Mouse (Mus musculus) cerebellum, postnatal 25 days (tissue): Measurements from ENCODE around the gene Ptprn2.

Source experiments
- DNase-seq, 2 experiments: peaks; one replicate each; pipeline ENCODE4 v3.0.0; 2021; ENCODE audit warnings: mixed read lengths in 2 of 2

The Ptprn2 gene

DNA sequence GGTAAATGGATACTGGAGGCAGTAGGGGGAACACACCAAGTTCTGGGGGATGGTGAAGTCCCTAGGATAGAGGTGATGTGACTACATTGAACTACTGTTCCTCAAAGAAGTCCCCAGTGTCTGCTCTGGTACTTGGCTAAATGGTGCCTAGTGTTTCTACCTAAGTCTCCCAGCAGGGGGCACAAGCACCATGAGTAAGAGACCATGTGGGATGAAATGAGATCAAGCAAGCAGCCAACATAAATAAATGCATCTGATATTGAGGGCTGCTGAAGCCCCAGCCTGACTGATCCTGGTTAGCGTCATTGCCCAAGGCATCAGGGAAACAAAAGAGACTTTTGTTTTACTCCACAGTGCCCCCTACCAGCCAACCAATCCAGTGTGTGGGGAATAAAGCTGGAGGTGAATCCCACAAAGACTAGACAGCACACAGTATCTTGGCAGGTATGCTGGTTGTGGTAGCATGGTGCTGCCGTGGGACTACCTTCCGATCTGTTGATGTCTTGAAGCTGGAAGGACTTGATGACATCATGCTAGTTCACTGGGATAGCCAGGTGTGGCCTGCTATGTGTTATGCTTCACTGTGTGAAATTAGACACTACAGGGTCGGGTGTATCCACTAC lies 163.2 kb downstream of the Ptprn2 start:
- peak; percentile 45 to 67 for DNase-seq

DNA sequence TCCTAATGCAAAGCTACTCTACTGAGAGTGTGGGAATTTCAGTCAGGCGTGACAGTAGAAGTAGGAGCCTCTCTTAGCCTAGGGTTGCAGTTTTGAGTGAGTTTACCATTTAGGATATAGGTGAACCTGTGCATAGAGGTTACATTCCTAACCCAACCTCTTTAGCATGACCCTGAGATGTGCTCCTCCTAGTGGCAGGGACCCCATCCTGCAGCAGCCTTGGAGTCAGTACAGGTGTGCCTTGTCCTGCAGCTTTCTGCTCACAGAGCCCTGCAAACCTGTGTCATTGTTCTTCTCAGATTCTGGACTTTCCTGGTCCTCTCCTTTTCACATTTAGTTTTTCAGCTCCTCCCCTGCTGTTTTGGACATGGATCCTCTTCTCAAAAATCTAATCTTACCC lies 168.2 kb downstream of the Ptprn2 start:
- DNase-seq: peak in 1 of 2 experiments; percentile 44

DNA sequence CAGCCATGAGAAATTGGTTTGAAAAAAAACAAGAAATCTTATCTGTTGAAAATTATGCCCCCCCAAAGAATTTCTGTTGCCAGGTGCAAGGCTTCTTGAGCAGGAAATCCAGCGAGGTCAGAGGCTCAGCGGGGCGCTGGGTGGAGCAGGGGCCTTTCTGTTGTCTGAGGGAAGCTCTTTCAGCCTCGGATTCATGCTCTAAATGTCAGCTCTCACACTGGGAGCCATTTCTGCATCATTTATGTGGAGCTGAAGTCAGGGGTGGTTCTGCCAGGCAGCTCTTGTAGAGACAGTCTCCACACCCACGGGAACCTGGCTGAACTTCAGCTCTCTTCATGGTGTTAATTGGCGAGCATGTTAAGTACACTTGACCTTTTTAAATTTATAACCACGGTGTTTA lies 174.6 kb downstream of the Ptprn2 start:
- DNase-seq: peak; percentile 62 to 79

DNA sequence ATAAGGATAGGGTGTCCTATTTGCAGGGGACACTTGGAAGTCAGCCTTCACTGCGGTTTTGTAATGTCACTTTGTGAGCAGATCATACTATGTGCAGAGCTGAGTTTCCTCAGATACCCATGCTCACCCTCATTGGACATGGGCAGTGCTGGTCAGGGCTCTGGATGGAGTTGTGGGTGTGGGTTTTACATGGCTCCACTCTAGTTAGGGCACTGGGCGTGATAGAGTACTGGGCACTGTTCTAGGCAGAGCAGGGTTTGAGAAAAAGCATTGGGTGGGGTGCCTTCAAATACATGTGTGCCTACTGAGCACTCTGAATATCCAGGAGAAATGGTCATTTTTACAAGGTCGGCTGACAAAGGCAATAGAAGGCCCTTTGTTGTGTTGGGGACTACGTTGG lies 175.5 kb downstream of the Ptprn2 start:
- no peak for DNase-seq

DNA sequence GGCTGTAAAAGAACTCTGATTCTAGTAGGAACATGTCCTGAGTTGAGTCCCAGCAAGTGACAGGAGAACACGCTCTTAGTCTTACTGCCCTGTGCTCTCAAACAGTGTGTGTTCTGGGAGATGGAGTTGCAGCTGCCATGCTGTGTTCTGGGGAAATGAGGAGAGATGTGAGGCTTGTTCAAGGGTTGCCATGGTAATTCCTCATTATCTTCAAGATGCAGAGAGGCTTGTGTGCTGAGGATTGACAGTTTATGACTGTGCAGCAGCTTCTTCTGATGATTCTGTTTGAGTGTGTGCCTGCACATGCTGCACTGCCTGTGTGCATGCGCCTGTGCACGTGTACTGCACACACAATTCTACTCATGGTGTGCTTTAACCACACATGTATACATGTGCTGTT lies 192.2 kb downstream of the Ptprn2 start:
- DNase-seq: no peak

DNA sequence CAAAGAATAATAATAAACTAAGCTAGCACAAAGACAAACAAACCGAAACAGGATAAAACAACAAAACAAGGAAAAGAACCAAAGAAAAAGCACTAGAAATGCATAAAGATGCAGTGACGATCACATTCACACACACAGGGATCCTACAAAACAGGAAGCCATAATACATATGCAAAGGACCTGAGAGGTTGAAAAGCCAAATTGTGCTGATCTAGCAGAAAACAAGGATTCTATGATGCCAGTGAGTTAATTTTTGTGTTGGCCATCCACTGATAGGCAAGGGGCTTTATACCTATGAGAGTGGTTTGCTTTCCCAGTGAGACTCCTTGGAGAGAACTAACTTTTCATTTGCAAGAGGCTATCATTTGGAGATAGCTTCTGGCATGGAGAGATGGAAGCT lies 204.3 kb downstream of the Ptprn2 start:
- DNase-seq: no peak

DNA sequence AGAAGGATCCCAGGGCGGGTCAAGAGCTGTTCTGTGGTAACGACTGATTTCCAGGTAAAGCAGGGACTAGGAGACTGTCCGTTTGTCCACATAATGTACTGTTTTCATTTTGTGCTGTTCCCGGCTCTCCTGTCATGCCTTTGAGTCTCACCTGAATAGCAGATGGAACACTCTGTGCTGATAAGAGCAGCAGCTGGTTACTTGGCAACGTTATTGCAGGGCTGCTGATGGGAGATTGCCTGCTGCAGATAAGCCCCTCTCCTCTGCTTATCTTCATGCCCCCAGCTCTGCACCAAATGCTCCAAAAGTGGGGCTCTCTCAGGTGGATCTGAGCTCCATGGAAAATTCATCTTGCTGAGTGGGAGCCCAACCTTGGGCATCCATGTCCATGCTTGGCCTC lies 224.0 kb downstream of the Ptprn2 start:
- DNase-seq: no peak

DNA sequence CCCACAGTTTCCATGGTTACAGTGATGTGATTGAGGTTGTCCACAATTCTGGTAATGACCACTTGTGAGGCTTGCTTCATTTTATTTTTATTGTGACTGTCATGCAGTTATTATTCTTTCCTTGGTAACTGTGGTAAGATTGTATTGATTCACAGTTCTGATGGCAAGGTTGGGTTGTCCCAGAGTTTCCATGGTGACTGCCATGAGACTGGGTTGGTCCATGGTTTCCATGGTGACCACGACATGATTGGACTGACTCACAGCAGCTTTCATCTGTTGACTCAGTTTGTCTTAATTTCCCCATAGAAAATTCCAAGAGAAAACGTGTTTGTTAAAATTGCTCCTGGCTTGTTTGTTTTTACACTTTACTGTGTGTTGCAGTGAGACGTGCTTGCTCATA lies 225.2 kb downstream of the Ptprn2 start:
- DNase-seq: no peak

DNA sequence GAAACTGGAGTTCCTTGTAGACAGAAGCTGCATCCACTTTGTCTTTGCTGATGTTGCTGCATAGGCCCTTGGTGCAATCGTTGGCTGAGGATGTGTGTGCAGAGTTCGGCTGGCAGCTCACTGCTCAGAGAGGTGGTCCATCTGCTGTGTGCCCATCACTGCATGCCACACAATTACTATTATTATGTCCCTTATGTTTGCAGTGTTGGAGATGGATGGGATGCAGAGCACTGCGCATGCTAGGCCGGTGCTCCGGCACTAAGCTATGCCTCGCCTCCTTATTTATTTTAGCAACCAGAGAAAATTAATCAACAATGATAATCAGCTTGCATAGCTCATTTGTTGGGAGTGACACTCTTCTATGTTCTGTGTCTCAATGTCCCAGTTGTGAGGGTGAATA lies 225.6 kb downstream of the Ptprn2 start:
- no peak for DNase-seq

DNA sequence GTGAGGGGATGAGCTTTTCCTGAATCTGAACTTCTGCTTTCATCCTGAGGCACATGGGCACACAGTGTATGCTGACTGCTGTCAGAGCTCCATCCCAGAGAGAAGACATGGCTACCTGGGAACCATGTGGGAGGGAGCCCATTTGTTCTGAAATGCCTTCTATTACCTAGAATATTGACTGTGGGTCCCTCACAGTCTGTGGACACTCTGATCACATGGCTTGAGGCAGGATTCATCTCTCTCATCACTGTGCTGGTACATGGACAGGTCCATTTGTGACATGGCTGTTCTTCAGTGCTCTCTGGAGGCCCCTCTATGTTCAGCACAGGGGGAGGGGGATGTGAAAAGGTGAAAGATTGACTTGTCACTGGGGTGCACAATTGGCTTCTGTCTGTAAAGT lies 227.6 kb downstream of the Ptprn2 start:
- DNase-seq: no peak

DNA sequence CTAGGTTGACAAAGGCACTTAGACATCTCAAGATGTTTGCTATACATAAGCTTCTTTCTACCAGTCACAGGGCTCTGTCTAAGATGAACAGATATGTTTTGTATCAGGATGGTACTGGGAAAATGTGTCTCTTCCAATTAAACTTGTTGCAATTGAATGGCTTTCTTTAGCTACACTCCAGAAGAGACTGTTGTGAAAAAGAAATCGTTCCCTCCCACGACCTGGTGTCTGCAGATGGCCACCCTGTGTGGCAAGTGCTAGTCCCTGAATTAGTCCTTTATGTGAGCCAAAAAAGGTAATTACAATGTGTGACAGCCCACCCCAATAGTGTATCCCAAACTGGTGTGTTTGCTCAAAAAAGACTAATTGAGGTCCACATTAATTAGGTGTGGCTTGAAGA lies 235.5 kb downstream of the Ptprn2 start:
- no peak for DNase-seq

DNA sequence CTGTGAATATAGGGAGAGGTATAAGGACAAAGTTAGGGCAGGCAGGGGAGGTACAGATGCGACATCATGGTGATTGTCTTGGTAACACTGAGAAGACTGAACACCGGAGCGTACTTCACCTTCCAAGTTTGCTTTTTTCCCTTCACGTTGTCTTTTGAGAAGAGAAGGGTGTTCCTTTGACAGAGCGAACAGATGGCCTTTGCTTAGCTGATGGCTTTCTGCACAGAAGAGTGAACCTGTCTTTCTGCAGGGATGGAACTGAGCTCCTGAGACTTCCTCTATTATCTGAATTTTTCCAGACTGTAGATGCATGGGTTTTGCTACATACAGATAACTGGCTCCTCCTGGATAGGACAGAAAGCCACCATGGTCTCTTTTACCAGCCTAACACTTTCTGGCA lies 254.6 kb downstream of the Ptprn2 start:
- peak; percentile 20 to 37 for DNase-seq

DNA sequence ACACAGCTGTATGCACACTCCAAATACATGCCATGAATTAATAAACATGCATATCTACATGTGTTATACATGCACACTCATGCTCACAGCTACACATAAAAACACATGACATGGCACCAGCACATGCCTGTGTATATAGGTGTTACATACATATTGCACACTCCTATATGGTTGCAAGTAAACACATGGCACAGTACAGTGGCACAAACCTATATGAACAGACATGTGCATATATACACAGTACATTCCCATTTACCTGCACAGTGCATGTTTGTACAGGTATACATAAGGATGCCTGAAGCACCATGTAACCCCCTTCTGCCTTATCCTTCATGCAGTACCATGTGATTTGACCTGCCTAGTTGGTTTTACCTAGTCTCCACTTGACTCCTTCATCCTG lies 255.8 kb downstream of the Ptprn2 start:
- no peak for DNase-seq

DNA sequence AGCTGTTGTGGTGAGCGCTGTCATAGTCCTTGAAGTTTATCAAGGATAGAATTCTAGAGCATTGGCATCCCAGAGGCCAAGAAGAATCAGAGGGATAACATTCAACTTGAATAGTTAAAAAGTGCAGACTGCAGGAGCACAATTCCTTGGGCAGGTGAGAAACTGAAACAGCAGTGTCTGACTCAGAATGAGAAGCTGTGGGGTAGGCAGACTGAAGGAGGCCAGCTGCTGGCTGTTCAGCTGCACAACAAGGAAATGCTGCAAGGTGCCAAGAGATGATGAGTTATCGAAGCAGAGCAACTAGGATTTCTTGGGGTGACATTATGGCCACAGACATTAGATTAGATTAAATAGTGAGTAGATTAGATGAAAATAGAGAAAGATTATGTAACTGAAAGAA lies 260.9 kb downstream of the Ptprn2 start:
- DNase-seq: no peak

DNA sequence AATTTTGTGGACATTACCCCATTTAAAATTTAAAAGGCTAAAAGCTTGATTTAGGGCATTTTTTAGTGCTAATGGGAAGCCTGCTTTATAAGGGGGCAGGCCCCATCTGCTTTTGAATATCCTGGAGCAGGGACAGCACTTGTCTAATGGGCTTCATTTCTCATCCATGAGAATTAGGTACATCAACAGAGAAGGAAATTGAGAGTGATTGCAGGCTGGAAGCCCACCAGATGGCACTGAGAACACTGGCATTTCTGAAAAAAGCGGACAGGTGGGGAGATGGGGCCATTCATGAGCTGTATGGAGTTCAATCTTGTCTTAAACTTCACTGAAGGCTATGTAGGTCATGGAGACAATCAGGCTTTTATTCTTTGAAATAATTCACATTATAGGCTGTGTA lies 267.3 kb downstream of the Ptprn2 start:
- peak; percentile 29 to 48 for DNase-seq

DNA sequence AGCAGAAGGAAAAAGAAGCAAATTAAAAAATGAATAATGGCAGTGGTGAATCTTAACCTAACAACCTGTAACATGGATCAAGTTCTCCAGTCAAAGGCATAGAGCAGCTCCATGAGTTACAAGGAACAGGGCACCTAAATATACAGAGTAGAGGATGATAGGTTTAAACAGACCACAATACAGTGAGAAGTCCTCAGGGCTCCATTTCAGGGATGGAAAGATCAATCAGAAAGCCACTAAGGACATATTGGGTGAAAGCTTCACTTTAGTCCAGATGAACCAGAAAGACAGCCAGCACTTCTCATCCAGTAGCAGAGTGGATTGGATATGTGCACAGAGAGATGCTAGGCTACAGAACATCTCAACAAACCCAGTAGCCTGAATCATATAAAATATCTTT lies 278.4 kb downstream of the Ptprn2 start:
- no peak for DNase-seq

DNA sequence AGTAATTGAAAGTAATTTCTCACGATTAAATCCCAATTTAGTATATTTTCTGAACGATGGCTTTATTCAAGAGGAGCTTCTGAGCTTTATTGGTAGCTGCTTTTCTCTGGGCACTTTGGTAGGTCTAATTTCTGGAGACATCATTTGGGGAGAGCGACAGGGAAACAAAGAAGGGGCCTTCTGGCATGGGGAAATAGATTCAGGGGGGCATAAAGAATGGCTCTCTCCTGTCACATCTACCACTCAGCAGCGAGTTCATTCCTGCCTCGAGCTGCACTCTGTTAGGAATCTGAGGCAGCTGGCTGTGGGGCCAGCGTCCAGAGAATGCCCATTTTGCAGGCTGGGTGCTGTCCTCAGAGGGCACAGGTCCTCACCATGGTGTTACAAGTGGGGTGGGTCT lies 285.4 kb downstream of the Ptprn2 start:
- no peak for DNase-seq

DNA sequence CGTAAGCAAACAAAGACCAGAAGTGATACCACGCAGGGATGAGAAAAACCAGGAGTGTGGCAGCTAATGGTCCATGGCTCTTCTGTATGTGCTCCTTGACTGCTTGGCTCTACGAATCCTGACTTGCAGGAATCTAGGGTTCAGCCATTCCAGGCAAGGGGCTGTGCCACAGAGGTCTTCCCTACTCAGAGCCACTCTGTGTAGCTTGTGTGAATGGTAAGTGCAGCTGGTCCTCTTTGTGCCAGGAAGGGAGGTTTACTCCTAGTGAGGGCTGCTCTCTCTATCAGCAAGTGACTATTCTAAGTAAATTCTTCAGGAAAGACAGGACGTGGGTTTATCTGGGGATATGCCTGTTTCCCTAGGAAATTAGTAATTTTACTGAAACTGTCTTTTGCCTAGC lies 286.0 kb downstream of the Ptprn2 start:
- no peak for DNase-seq

DNA sequence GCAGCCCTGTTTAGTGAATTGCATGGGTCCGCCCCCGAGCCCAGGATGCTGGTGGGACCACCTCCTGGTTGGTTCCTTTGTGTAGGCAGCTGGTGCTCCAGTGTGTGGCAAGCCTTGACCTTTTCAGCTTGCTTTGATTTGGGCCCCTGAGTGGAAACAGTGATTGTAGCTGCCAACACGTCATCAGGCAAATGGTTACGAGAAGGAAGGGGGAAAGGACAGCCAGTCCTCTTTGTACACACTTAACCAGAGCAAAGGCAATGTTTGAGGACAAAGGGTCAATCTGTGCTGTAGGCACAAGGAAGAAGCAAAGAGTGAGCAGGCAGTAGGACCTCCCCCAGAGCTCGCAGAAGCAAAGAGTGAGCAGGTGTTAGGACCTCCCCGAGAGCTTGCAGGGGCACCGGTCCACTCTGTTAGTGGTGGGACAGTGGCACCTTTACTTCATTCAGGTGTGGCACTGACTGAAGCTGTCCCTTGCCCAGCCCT lies 286.6 kb downstream of the Ptprn2 start:
- peak; percentile 23 to 39 for DNase-seq

DNA sequence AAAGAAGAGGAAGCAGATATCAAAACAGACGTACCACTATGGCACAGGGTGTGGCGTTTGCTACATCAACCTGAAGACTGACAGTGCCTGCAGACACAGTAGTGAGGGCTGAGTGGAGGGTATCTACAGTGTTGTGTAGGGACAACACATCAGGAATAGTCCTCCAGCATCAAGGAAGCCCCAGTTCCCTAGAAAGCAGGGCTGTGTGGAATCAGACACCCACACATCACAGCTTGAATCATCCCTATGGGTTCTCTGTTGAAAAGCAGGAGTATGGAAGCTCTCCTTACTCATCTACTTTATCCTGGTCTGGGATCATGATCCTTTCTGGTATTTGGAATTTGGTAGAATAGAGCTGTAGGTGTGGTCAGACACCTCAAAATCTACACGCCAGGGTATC lies 287.8 kb downstream of the Ptprn2 start:
- no peak for DNase-seq

DNA sequence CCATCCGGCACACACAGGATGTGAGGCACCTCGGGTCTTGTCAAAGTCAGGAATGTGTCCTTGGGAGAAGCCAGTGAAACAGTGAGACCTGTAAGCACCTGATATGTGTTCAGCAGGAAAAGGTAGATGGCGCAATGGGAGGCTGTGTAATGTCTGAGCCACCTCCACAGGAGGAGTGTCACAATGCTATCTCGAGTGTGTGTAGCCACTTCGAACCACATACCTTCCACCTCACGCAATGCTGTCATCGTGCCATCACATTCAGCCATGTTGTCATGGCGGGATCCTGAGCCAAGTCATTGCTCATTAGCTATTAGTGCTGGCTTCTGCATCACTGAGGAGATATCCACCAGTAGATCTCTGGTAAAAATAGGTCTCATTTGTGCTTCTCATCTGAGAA lies 290.9 kb downstream of the Ptprn2 start:
- no peak for DNase-seq

DNA sequence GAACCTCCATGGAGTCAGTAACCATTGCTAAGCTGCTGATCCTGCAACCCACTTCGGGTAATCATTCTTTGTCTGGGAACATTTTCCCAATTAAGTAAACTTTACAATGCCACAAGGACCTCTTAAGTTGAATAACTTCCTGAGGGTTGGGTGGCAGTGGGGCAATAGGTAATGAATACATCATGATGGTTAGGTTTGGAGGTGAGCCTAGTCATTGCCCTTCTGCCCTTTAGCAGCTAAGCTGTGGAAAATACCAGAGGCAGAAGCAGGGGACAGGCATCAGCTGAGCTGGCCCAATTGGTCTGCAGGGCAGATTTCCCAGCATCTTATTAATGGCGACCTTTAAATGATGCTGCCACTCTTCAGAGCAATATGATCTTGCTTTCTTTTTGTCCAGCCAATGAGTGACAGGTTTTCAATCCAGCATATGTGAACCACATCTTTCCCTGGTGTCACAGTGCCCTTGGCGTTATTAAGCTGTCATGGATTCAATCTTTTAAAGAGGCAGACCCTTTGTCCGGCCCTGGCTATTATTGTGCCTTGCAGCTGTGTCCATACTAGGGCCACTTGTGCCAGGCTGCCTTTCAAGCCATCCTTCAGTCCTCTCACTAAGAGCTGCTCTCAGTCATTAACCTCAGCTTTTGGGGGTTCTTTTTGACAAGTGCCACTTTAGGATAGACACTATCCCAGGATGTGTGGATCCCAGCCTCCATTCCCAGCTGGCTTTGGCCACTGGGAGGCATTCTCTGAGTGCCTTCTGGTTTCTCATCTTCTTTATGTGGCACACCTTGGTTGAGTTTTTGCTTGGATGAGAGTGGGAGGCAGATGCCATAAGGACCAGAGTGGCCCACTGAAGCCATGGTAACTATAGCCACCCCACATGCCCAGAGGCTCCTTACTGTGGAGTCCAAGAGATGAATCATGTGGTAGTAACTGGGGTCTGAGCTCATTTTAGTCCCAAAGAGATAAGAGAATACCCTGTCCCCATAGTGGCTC lies 292.9 kb downstream of the Ptprn2 start:
- no peak for DNase-seq

DNA sequence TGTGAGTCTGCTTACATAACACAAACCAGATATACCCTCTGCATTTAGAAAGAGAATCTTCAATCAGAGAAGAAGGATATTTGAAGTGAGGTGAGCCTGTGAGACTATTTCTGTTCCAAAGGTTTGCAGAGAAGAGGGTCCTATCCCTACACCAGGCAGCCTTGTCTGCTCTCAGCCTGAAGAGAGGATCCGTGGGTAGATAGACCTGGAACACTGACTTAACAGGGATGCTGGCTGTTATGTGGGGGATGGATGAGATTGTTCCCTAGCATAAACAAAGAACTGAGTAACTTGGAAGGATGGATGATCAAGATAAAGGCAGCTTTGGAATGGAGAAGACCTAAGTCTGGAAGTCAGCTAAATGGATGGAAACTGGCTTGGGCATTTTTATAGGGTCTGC lies 294.9 kb downstream of the Ptprn2 start:
- DNase-seq: no peak

DNA sequence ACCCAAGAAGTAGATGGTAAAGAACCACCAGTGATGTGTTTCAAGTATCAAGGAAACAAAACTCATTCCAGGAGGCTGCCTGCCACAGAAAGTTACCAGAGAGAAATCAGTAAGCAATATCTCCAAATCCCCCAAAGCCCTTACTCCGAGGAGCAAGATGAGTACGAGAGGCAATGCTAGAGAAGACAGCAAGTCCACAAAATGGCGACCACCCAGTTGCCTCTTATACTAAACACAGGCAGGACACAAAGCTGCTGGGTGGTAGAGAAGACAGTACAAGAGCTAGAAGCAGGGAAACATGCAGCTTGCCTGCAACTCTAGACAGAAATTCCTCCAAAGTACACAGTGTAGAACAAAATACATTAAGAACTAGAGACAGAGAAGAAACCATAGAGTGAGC lies 300.2 kb downstream of the Ptprn2 start:
- DNase-seq: no peak
